Mouse (Mus musculus) lung, postnatal 36 days (tissue): ENCODE data around the gene Mycs.

Experiments
- DNase-seq: peaks from one replicate; pipeline ENCODE4 v3.0.0; 2022; ENCODE audit warnings: mixed read lengths

Mycs gene

GRCm38 (mm10) chrX:5469165-5469564 is at the start of gene Mycs:
Gene Mycs (minus strand): TSS chrX:5469265.
- DNase-seq, result no peak

- DNase-seq, result no peak
Measured at GRCm38 (mm10) chrX:5468022-5468421, 1.0 kb downstream of the Mycs start.
